9 mouse cellular contexts compared by ENCODE assay signal in genomic region chr2:119355651-119356050, GRCm38 (mm10). TPM values are rescaled to one million over a fixed set of nuclear protein-coding genes. Genes with fewer than 3 reads are reported as not detected.
DNase-seq lines count a peak whose midpoint lies in the region.
"Had no signal": no experiment of that assay in that cellular context is flagged by ENCODE, and none has a peak within 500 bp of the region (broad histone marks: within the 10 kb centered on the region; RNA-seq: fewer than 3 reads in every experiment).

No protein-coding gene starts in this region.

- peaks cover 9% of the 10 kb centered on the region for H3K4me1 ChIP-seq in limb, embryonic 10.5 days

- DNase-seq in adrenal gland, adult 2 months, result peak; percentile 30
- DNase-seq in adrenal gland, adult 8-10 months, result no peak
- peak; percentile 25 for DNase-seq in retina, postnatal 1 day
- DNase-seq in retina, embryonic 14.5 days (ENCODE audit: low spot score), result no peak
- DNase-seq in heart, adult 9 months (ENCODE audit: low spot score in 2 of 2), result peak; percentile 75 to 78
- no peak for DNase-seq in limb, embryonic 10.5 days (ENCODE audit: low spot score)
- no peak for DNase-seq in lung, adult 18-20 months
- DNase-seq in spleen, postnatal 36 days (ENCODE audit: low spot score in 2 of 2), result no peak

- peaks cover 33% of the 10 kb centered on the region for H3K27me3 ChIP-seq in limb, embryonic 10.5 days (ENCODE audit: low read depth, poor library complexity, severe bottlenecking)

- H3K4me3 ChIP-seq in limb, embryonic 10.5 days, result no peak overlapping the region
- H3K4me3 ChIP-seq: forebrain, embryonic 12.5 days had no signal

- WGBS in limb, embryonic 10.5 days, result 31% methylated on average over 7 of the region's 7 CpGs

- H3K27ac ChIP-seq in limb, embryonic 10.5 days, result no peak overlapping the region
- H3K27ac ChIP-seq: forebrain, embryonic 12.5 days had no signal

- no peaks in the 10 kb centered on the region for H3K36me3 ChIP-seq in limb, embryonic 10.5 days
- H3K36me3 ChIP-seq: forebrain, embryonic 12.5 days had no signal

- no peaks in the 10 kb centered on the region for H3K9me3 ChIP-seq in limb, embryonic 10.5 days (replicated peaks)
- H3K9me3 ChIP-seq: forebrain, embryonic 12.5 days had no signal

RNA-seq across cellular contexts. Expression of gene Chac1, which starts 4.6 kb away (rescaled TPM):
- total RNA-seq in adrenal gland, adult 2 months (2021), result 10 to 100 TPM in 1 of 2 experiments, 1 to 10 TPM in 1; 3.1 to 28.4 TPM
- 12.8 and 21.4 TPM in 2 replicates for polyA plus RNA-seq in adrenal gland, adult 2 months (2012; rRNA removed)
- 1 to 10 TPM; 3.9 to 7.2 (median 4.9) TPM for total RNA-seq in adrenal gland, adult 8-10 months (2022)
- 0.62 and 0.86 TPM in 2 replicates for polyA plus RNA-seq in limb, embryonic 10.5 days (2016; fragmentation: Nextera tagmentation; extraction: Ambion mirVana)

RNA-seq across cellular contexts. Expression of gene Dll4, which starts 30.1 kb away (rescaled TPM):
- total RNA-seq in adrenal gland, adult 2 months (2021), result 1 to 10 TPM; 5.8 to 9.8 TPM
- 14.9 and 16.0 TPM in 2 replicates for polyA plus RNA-seq in adrenal gland, adult 2 months (2012; rRNA removed)
- total RNA-seq in adrenal gland, adult 8-10 months (2022), result 10 to 100 TPM; 11.5 to 18.6 (median 16.2) TPM
- polyA plus RNA-seq in limb, embryonic 10.5 days (2016; fragmentation: Nextera tagmentation; extraction: Ambion mirVana), result 5.3 and 6.0 TPM in 2 replicates

Comparison
In these comparisons a context has a peak if more than half of its experiments do, and no peak if none do; other contexts are left out.
1. DNase-seq: peak in adrenal gland, adult 2 months (single experiment), retina, postnatal 1 day (single experiment) and heart, adult 9 months (2 of 2); none in adrenal gland, adult 8-10 months (single experiment), retina, embryonic 14.5 days (single experiment), limb, embryonic 10.5 days (single experiment), lung, adult 18-20 months (0 of 2) and spleen, postnatal 36 days (0 of 2).